Mouse (Mus musculus) megakaryocyte, embryonic 14.5 days (primary cell): Measurements from ENCODE around the gene Ccdc34. TPM values are rescaled to one million over a fixed set of nuclear protein-coding genes. Genes with fewer than 3 reads are reported as not detected.

Experiments used
- H3K27me3 ChIP-seq: replicated peaks from 2 replicates; pipeline ENCODE3; 2012; ENCODE audit warnings: inconsistent platforms
- H3K36me3 ChIP-seq: replicated peaks from 2 replicates; pipeline ENCODE3; 2012; ENCODE audit warnings: low read length, inconsistent platforms, mixed read lengths
- H3K4me1 ChIP-seq: 2 replicates; pipeline ENCODE4 v1.6.1; 2012; ENCODE audit warnings: inconsistent platforms
- H3K4me3 ChIP-seq: replicated peaks from 2 replicates; pipeline ENCODE3; 2012; ENCODE audit warnings: moderate library complexity, mild to moderate bottlenecking, inconsistent platforms
- H3K9me3 ChIP-seq: 2 replicates; pipeline ENCODE4 v1.6.1; 2012; ENCODE audit warnings: inconsistent platforms
- FLI1 ChIP-seq: IDR thresholded peaks from 2 replicates; pipeline ENCODE4 v1.6.1; 2012; ENCODE audit warnings: low read length, inconsistent platforms, mixed read lengths
- GATA1 ChIP-seq: IDR thresholded peaks from 3 replicates; pipeline ENCODE4 v1.6.1; 2012; ENCODE audit warnings: mixed read lengths, low read length, inconsistent platforms, borderline replicate concordance
- polyA plus RNA-seq: library from polyadenylated mRNA; stranded (reverse); fragments of >175 nt; gene quantifications from 2 replicates; pipeline ENCODE4 v1.2.3, GENCODE M21; 2012; ENCODE audit warnings: low replicate concordance; ENCODE audit not compliant: insufficient read depth

Ccdc34 gene
- polyA plus RNA-seq = 10.2 and 13.8 TPM in 2 replicates

DNA sequence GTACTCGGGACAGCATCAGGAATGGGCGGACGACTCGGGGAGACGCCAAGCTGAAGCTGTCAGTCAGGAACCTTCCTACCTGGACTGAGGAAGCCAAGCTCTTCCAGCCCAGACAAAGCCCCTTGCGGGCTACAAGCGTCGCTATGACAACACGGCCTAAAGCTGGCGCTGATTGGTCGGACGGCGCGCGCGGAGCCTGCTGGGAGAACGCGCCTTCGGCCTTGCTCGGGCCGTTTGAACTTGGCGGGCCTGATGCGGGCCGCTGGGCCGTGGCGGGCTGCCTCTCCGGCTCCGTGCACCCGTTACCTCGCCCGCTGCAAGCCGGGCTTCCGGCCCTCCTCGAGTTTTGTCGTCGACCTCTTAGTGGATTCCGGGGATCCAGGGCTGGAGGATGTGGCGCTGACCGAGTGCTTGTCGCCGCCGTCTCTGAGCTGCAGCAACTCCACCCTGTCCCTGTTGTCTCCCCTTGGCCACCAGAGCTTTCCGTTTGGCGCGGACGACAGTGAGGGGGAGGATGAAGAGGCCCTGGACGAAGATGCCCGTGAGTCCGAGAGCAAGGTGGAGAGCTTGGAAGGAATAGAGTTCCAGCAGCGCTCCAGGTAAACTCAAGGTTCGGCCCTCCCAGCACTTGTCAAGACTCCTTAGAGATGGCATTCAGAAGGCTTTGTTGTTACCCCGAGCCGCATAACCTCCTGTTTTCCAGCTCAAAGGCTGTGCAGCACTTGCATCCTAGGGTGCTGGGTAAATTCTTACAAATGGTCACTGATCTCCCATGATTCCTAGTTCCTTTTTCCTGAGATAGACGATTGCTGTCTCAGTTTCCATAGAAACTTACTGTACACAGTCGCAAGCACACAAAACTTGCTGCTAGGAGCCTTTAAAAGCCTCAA, at the start of gene Ccdc34:
Ccdc34 (plus strand) TSS at position 202 of the 890 bp plus-strand sequence.
- Histone ChIP-seq H3K27me3 (no peaks in the 10 kb centered on the region), H3K4me1 (peaks cover 22% of the 10 kb centered on the region; the same call in 1 of the 2 replicates), H3K9me3 (no peaks in the 10 kb centered on the region), H3K4me3 (peak within 1 kb of the TSS; percentile 99), H3K36me3 (peaks cover 25% of the 10 kb centered on the region)
- peak; percentile 36; the same call in 1 of the 2 replicates for TF ChIP-seq FLI1
- no peak for TF ChIP-seq GATA1

- no peaks in the 10 kb centered on the region for H3K27me3 ChIP-seq
- peaks cover 3% of the 10 kb centered on the region; the same call in 1 of the 2 replicates for H3K4me1 ChIP-seq
- H3K36me3 ChIP-seq = no peaks in the 10 kb centered on the region
- no peak overlapping the region for H3K4me3 ChIP-seq
- TF ChIP-seq GATA1 (no peak), FLI1 (no peak)
- 0 out of 2 replicates have a peak, but pooled peaks cover 3% of the 10 kb centered on the region for H3K9me3 ChIP-seq
Observed at GRCm38 (mm10) chr2:109969381-109969780, 48.2 kb upstream of the Ccdc34 start.

- Histone ChIP-seq H3K9me3 (0 out of 2 replicates have a peak, but pooled peaks cover 3% of the 10 kb centered on the region), H3K36me3 (no peaks in the 10 kb centered on the region), H3K27me3 (no peaks in the 10 kb centered on the region), H3K4me1 (peaks cover 3% of the 10 kb centered on the region; the same call in 1 of the 2 replicates), H3K4me3 (no peak overlapping the region)
- TF ChIP-seq GATA1 = no peak
- no peak for TF ChIP-seq FLI1
Observed at GRCm38 (mm10) chr2:109969926-109970532, 47.6 kb upstream of the Ccdc34 start.

GRCm38 (mm10) chr2:109970744-109971410, 46.7 kb upstream of the Ccdc34 start:
- 0 out of 2 replicates have a peak, but pooled peaks cover 3% of the 10 kb centered on the region for H3K9me3 ChIP-seq
- no peak for TF ChIP-seq GATA1
- TF ChIP-seq FLI1 = no peak
- no peaks in the 10 kb centered on the region for H3K27me3 ChIP-seq
- no peak overlapping the region for H3K4me3 ChIP-seq
- H3K36me3 ChIP-seq = no peaks in the 10 kb centered on the region
- peaks cover 3% of the 10 kb centered on the region; the same call in 1 of the 2 replicates for H3K4me1 ChIP-seq

DNA sequence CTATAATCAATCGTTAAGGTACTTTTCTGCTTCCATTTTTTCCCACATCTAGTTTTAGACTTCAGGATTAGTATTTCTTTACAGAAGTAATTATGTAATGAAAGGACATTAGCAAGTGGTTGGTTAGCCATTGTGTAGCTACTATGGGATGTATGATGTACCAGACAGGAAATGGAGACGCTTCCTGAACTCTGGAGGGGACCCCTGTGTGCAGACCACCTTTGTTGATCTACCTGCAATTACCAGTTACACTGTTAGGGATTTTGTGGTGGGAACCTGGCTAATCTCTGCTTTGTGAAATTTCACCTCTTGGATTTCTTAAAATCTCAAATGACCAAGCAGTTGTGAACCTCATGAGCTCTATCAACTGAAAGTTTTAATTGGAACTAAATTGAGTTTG, 45.3 kb upstream of the Ccdc34 start:
- Histone ChIP-seq H3K27me3 (no peaks in the 10 kb centered on the region), H3K36me3 (no peaks in the 10 kb centered on the region), H3K9me3 (0 out of 2 replicates have a peak, but pooled peaks cover 3% of the 10 kb centered on the region), H3K4me3 (no peak overlapping the region), H3K4me1 (peaks cover 3% of the 10 kb centered on the region; the same call in 1 of the 2 replicates)
- TF ChIP-seq GATA1 (no peak), FLI1 (no peak)

DNA sequence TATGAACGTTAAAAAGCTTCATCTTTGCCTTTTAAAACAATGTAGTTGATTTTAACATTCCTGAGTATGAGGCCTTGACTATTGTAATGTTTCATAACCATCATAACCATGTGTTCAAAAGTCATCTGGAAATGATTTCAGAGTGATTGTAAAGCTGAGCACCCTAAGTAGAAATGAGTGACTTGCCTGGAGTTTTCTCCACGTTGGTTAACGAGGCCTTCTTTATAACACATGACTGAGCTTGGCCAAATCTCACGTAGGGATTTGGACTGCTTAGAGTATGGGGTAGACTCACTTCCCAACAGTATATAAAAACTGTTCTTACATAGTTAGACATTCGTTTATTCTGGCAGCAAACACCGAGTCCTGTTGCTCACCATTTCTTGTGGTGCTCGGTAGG, 44.7 kb upstream of the Ccdc34 start:
- no peak overlapping the region for H3K4me3 ChIP-seq
- TF ChIP-seq FLI1 (no peak), GATA1 (no peak)
- no peaks in the 10 kb centered on the region for H3K27me3 ChIP-seq
- 0 out of 2 replicates have a peak, but pooled peaks cover 3% of the 10 kb centered on the region for H3K9me3 ChIP-seq
- H3K36me3 ChIP-seq = no peaks in the 10 kb centered on the region
- H3K4me1 ChIP-seq = peaks cover 3% of the 10 kb centered on the region; the same call in 1 of the 2 replicates

DNA sequence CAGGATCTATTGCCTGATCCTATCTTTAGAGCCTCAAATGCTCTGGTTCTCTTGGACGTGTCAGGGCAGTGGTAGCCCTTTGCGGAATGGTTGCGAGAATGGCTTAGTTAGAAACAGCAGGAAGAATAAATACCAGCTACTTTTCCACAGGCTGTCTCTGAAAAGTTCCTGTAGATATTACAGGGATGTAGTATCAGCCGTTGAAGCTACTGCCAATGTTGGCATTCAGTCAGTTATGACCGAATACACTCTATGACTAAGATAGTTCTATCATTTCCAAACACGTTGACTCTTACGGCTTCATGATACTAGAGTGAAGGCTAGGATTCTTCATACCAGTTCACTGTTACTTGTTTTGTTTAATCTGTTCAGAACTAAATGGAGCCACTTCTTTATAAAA, 42.8 kb upstream of the Ccdc34 start:
- 0 out of 2 replicates have a peak, but pooled peaks cover under 1% of the 10 kb centered on the region for H3K9me3 ChIP-seq
- H3K4me3 ChIP-seq = no peak overlapping the region
- no peak for TF ChIP-seq FLI1
- TF ChIP-seq GATA1 = no peak
- no peaks in the 10 kb centered on the region for H3K36me3 ChIP-seq
- peaks cover 3% of the 10 kb centered on the region; the same call in 1 of the 2 replicates for H3K4me1 ChIP-seq
- H3K27me3 ChIP-seq = no peaks in the 10 kb centered on the region

DNA sequence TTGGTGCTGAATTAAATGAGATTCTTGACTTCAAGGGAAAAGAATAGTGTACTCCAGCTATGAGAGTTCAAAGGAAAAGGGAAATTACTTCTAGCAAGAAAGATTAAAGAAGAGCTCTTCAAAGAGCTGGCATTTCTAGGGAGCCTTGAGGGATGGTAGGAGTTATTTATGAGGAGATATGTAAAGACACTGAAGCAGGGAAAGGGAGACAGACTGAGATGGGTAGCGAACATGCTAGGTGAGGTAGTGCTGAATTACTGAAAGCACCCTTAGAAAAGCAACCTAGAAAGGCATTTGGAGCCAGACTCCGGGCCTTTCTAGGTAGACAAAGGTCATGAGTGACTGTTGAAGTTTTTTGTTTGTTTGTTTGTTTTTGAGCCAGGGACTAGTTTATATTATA, 41.4 kb upstream of the Ccdc34 start:
- Histone ChIP-seq H3K4me1 (no peaks in the 10 kb centered on the region), H3K36me3 (no peaks in the 10 kb centered on the region), H3K9me3 (no peaks in the 10 kb centered on the region), H3K4me3 (no peak overlapping the region), H3K27me3 (no peaks in the 10 kb centered on the region)
- TF ChIP-seq GATA1 (no peak), FLI1 (no peak)

DNA sequence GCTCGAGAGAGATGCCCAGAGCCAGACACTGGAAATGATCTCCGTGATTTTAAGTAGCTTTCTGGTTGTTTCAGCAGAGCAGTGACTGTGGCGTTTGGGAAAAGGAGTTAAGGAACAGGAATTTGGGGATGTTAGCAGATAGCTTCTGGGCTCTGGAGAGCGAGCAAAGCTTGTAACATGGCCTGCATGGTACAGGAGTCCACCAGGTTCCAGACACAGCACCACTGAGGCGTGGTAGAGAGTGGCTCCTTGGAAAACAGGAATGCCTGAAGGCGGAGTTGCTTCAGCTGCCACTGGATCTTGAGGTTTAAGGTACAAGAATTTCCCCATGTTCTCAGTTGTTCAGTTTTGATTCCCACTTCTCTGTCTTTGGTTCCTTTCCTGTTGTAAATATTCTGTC, 40.3 kb upstream of the Ccdc34 start:
- H3K4me3 ChIP-seq = no peak overlapping the region
- H3K4me1 ChIP-seq = no peaks in the 10 kb centered on the region
- no peaks in the 10 kb centered on the region for H3K36me3 ChIP-seq
- no peaks in the 10 kb centered on the region for H3K9me3 ChIP-seq
- no peak for TF ChIP-seq FLI1
- no peaks in the 10 kb centered on the region for H3K27me3 ChIP-seq
